Mouse (Mus musculus) bone marrow macrophage, adult 2 months (primary cell): ENCODE data around the gene BC024978.

Experiments used
- CTCF ChIP-seq: IDR thresholded peaks from 2 replicates; pipeline ENCODE4 v1.5.1; 2012; ENCODE audit warnings: low read depth, mild to moderate bottlenecking, low read length, moderate library complexity
- POLR2A ChIP-seq: IDR thresholded peaks from 2 replicates; pipeline ENCODE4 v1.6.1; 2012; ENCODE audit warnings: mild to moderate bottlenecking, low read depth, low read length, borderline replicate concordance

DNA sequence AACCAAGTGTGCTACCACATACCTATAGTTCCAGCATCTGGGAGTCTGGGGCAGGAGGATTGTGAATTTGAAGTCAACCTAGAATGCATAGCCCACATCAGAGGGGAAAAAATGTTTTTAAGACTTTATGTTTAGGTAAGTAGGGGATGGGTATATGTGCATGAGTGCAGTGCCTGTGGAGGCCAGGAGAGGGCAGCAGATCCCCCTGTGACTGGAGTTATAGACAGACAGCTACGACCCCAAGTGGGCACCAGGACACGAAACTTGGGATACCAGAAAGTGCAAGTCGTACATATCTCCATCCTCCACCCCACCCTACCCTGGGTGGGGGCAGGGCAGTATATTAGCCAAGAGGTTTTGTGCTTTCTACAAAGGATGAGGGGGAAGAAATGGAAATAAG is 10.6 kb upstream of the BC024978 start:
- peak; percentile 48 for TF ChIP-seq CTCF
- no peak for TF ChIP-seq POLR2A
